Mouse (Mus musculus) left cerebral cortex, adult 2 months (tissue): ENCODE measurements around the gene Peg10. TPM values are rescaled to one million over a fixed set of nuclear protein-coding genes. Genes with fewer than 3 reads are reported as not detected.
"Not testable (repeated sequence)": the region's sequence is repeated elsewhere in the genome, so short reads cannot be mapped to it uniquely, and the experiment has no call there.

Experiments
- DNase-seq, 2 experiments: peaks; one replicate each; pipeline ENCODE4 v3.0.0; 2021 to 2022; ENCODE audit warnings: low spot score in 2 of 2, mixed read lengths in 1 of 2; ENCODE audit errors: extremely low spot score in 1 of 2
- H3K27ac ChIP-seq: fragments of 200-600 bp; 2 replicates; pipeline ENCODE4 v1.8.1; 2022
- H3K4me3 ChIP-seq: fragments of 200-600 bp; 2 replicates; pipeline ENCODE4 v1.8.1; 2022
- CTCF ChIP-seq: fragments of 200-600 bp; IDR thresholded peaks from 2 replicates; pipeline ENCODE4 v1.8.1; 2022; ENCODE audit warnings: antibody characterized with exemption, mild to moderate bottlenecking, moderate library complexity
- intact Hi-C: fragments of 180-260 bp; cut with DNase I; formaldehyde crosslinking; loops from one replicate; pipeline ENCODE4 v1.15.1; 2025
- total RNA-seq, 2 experiments: library from RNA; stranded (reverse); gene quantifications; 2 replicates each; pipeline ENCODE4 v1.2.3; 2021

Peg10 gene
- total RNA-seq, 2 experiments from 2014 or later = 13.6 to 17.8 TPM

DNA sequence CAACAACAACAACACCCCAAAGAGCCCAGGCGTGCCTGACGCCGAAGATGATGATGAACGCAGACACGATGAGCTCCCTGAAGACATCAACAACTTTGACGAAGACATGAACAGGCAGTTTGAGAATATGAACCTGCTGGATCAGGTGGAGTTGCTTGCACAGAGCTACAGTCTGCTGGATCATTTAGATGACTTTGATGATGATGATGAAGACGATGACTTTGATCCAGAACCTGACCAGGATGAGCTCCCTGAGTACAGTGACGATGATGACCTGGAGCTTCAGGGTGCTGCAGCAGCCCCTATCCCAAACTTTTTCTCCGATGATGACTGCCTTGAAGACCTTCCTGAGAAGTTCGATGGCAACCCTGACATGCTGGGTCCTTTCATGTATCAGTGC, 7.2 kb downstream of the Peg10 start:
- no peak for TF ChIP-seq CTCF
- no peak for DNase-seq
- intact Hi-C loops = no loop called here
- Histone ChIP-seq H3K27ac (no peak overlapping the region), H3K4me3 (no peak overlapping the region)

DNA sequence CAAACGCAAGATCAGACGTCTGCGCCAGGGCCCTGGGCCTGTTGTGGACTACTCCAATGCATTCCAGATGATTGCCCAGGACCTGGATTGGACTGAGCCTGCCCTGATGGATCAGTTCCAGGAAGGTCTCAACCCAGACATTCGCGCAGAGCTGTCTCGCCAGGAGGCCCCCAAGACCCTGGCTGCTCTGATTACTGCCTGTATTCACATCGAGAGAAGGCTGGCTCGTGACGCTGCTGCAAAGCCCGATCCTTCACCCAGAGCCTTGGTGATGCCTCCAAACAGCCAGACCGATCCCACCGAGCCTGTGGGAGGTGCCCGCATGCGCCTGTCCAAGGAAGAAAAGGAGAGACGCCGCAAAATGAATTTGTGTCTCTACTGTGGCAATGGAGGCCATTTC, 7.8 kb downstream of the Peg10 start:
- no peak for TF ChIP-seq CTCF
- intact Hi-C loops = no loop called here
- no peak for DNase-seq
- H3K4me3 ChIP-seq = no peak overlapping the region
- no peak overlapping the region for H3K27ac ChIP-seq

DNA sequence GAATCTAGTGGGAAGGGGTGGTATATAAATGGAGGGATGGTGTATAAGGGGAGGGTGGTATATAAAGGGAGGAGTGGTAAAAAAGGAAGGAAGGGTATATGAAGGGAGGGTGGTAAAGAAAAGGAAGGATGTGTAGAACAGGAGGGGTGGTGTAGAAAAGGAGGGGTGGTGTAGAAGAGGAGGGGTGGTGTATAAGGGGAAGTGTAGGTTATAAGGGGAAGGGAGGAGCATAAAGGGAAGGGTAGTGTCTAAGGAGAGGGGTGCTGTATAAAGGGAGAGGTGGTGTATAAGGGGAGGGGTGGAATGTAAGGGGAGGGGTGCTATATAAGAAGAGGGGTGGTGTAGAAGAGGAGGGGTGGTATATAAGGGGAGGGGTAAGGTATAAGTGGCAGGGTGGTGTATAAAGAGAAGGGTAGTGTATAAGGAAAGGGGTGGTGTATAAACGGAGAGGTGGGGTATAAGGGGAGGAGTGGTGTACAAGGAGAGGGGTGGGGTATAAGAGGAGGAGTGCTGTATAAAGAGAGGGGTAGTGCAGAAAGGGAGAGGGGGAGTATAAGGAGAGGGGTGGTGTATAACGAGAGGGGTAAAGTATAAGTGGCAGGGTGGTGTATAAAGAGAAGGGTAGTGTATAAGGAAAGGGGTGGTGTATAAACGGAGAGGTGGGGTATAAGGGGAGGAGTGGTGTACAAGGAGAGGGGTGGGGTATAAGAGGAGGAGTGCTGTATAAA, 14.5 kb downstream of the Peg10 start:
- H3K4me3 ChIP-seq, DNase-seq, intact Hi-C loops, H3K27ac ChIP-seq: not testable (repeated sequence)

DNA sequence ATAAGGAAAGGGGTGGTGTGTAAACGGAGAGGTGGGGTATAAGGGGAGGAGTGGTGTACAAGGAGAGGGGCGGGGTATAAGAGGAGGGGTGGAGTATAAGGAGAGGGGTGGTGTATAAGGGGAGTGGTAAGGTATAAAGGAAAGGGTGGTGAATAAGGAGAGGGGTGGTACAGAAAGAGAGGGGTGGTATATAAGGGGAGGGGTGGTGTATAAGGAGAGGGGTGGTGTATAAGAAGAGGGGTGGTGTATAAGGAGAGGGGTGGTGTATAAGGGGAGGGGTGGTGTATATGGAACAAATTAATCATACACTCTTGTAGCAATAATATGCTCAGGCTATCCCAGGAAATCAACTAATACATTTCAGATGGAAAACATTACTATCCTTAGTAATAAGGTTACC, 15.1 kb downstream of the Peg10 start:
- no peak overlapping the region for H3K27ac ChIP-seq

DNA sequence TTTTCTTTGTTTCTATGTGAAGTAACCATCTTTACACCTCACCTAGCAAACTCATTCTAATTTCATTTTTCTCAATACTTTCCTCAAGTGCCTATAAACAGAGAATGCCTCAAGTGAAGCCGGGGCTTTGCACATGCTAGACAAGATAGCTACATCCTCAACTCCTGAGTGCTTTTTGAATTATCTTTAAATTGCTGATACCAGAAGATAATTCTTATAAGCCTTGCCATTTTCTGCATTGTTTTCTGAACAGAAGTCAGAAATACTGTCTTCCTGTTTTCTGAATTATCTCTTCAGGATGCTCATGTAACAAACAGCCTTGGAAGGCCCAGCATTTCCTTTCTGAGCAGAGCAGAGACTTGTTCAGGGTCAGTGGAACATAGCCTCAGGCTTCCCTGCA, 49.2 kb downstream of the Peg10 start:
- intact Hi-C loops = no loop called here
- DNase-seq = no peak
- no peak for TF ChIP-seq CTCF
- H3K4me3 ChIP-seq = no peak overlapping the region
- no peak overlapping the region for H3K27ac ChIP-seq

More for the DNA sequence above, 15.1 kb downstream of the Peg10 start:
- no peak for TF ChIP-seq CTCF
- no peak overlapping the region for H3K4me3 ChIP-seq
- no peak for DNase-seq
- intact Hi-C loops = no loop called here

DNA sequence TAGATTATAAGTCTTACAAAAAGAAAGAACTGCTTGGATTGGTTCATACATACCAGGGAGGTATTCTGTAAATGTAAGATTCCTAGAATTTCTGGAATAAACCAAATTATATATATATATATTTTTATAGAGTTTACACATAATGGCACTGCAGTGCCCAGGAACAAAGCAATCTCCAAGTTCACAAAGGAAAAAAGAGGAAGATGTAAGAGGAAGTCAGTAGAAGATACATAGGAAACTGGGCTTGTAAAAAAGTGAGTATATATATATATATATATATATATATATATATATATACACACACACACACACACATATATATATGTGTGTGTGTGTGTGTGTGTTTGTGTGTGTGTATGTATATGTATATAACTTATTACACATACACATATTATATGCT, 50.2 kb downstream of the Peg10 start:
- DNase-seq, H3K27ac ChIP-seq: not testable (repeated sequence)

DNA sequence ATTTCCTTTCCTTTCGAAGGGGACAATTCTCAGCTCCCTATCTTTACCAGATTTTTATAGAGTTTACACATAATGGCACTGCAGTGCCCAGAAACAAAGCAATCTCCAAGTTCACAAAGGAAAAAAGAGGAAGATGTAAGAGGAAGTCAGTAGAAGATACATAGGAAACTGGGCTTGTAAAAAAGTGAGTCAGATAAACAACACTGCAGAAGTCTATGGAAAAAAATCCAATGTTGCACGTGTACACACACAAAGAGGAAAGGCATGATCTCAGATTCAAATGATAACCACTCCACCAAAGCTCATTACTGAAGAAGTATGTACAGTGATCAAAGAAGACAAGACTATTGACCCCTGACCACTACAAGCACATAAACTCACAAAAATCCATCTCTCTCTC, 51.3 kb downstream of the Peg10 start:
- no peak for DNase-seq
- Histone ChIP-seq H3K4me3 (no peak overlapping the region), H3K27ac (no peak overlapping the region)
- no peak for TF ChIP-seq CTCF
- intact Hi-C loops = no loop called here

More for the DNA sequence above, 50.2 kb downstream of the Peg10 start:
- H3K4me3 ChIP-seq, intact Hi-C loops: not testable (repeated sequence)

DNA sequence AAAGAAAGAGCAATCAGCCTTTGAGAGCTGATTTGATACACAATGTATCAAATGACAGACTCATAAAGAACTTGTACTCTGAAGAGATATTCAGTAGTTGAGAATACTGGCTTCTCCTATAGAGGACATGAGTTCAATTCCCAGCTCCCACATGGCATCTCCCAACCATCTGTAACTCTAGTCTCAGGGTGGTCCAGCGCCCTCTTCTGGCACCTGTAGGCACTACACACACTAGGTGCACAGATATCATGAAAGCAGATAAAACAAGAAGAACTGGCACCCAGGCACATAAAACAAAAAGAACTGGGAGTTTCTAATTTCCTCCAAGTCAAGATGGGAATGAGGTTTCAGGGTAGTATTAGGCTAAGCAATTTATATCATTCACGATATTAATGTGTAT, 52.3 kb downstream of the Peg10 start:
- no peak for DNase-seq
- H3K27ac ChIP-seq = no peak overlapping the region

DNA sequence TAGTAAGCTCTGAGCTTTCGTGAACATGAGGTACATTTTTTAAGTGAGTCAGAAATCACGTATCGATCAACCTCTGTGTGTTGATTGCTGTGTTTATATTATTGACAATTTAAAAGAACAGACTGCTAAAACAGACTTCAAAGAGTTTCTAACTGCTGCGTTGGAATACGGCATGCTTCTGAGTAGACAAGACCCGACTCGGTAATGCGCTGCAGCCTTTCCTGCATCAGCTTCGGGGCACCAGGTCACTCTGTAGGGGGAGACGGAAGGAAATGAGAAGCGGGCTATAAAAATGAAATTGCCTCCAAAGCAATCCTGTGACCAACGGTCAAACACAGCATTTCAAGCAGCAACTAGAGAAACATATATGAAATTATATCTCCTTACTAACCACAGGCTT, 59.9 kb downstream of the Peg10 start:
- no peak for TF ChIP-seq CTCF
- H3K4me3 ChIP-seq = no peak overlapping the region
- no peak for DNase-seq
- intact Hi-C loops = no loop called here
- H3K27ac ChIP-seq = no peak overlapping the region

More for the DNA sequence above, 52.3 kb downstream of the Peg10 start:
- no peak overlapping the region for H3K4me3 ChIP-seq
- peak; percentile 2 for TF ChIP-seq CTCF
- intact Hi-C loops = no loop called here

Other genes with a start within 250 kb of the Peg10 start
- 10 to 100 TPM; 20.2 to 21.8 TPM for gene Col1a2, start 242.5 kb upstream of the Peg10 start, total RNA-seq
- gene Casd1, start 146.5 kb upstream of the Peg10 start, total RNA-seq = 10 to 100 TPM; 45.4 to 51.8 TPM
- gene Sgce, start 99 bp upstream of the Peg10 start, total RNA-seq = 10 to 100 TPM; 30.0 to 33.3 TPM
- 100 to 1,000 TPM; 194 TPM for gene Ppp1r9a, start 155.6 kb downstream of the Peg10 start, total RNA-seq